Mouse (Mus musculus) small intestine, adult 2 months (tissue): ENCODE measurements around the gene Col8a2.

Source experiments
- CTCF ChIP-seq: fragments of 200-500 bp; IDR thresholded peaks from 2 replicates; pipeline ENCODE4 v1.5.1; 2012; ENCODE audit warnings: low read depth, mild to moderate bottlenecking, control low read depth, inconsistent platforms, low read length, moderate library complexity, mixed read lengths; ENCODE audit not compliant: insufficient replicate concordance, insufficient read length; ENCODE audit errors: extremely low read depth
- POLR2A ChIP-seq: fragments of 200-500 bp; IDR thresholded peaks from 2 replicates; pipeline ENCODE4 v1.6.1; 2012; ENCODE audit warnings: low read depth, mild to moderate bottlenecking, control low read depth, inconsistent platforms, low read length, moderate library complexity

GRCm38 (mm10) chr4:126246202-126246889, 40.2 kb upstream of the Col8a2 start:
- TF ChIP-seq CTCF (no peak), POLR2A (no peak)
